Mouse (Mus musculus) fat pad, adult 2 months (tissue): ENCODE results near the gene Ntm.

ENCODE experiments used
- DNase-seq: peaks from one replicate; pipeline ENCODE4 v3.0.0-alpha.2; 2011; ENCODE audit warnings: low read depth, low spot score; ENCODE audit errors: extremely low read depth

Gene Ntm

GRCm38 (mm10) chr9:29802990-29803737, 159.8 kb downstream of the Ntm start:
- no peak for DNase-seq

GRCm38 (mm10) chr9:29802071-29802705, 160.8 kb downstream of the Ntm start:
- no peak for DNase-seq

DNA sequence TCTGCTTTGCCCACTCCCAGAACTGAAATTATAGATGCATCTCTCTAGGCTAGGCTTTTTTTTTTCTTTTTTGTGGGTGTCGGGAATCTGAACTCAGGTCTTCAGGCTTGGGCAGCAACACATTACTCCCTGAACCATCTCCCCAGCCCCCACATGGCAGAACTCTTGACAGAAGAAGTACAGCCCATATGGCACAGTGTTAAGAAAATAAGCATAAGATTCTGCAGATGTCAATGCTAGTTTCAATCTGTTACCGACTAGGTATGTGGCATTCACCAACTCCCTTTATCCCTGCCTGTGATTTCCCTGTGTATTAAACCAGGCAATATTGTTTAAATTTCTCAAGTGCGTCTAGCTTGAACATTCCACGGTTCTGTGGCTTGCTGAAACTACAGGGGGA, 166.7 kb downstream of the Ntm start:
- no peak for DNase-seq

DNA sequence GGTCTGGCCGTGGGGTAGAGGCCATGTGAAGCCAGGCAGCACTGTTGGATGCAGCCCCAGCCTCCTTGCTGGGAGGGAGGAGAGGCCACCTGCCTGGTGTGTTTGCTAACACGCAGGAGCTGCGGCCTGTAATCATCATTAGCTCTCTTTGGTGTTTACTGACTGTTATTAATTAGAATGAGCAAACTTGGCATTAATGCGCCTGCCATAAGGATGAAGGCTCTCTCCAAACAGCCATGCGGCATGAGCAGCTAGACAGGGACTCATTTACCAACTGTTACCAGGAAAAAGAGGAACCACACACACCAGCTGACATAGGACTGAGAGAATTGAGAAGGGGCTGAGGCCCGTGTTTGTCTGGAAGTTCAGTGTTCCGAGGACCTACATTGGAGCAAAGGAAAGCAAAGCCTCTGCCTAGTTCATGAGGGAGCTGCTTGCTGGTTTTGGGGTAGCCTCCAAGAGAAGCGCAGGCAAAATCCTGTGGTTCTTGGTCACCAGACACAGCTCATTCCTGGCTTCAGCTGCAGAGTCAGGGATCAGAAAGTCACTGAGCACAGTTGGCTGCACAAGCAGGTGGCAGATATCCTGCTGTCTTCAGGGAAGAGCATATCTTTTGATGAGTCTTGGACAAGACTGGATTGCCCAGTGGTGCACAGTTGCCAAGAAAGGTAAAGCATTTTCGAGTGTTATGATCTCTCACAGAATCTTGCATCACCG, 171.6 kb downstream of the Ntm start:
- DNase-seq = no peak

DNA sequence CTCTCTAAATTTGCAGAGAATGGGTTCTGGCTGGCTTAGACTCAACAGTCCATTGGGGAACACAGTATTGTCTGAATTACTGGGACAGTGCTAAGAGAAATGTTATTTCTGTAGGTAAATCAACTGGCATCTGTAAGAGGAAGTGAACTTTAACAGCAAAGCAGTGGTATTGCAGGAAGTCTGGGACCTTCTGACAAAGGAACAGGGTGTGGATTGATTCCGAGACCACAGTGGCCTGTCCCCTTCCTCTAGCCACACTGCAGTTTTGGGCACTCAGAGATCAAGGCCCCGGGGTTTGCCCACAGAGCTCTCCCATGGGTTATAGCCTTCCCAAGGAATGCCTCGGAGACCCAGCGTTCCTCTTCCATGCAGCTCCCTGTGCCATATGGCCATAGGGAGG, 172.9 kb downstream of the Ntm start:
- no peak for DNase-seq

DNA sequence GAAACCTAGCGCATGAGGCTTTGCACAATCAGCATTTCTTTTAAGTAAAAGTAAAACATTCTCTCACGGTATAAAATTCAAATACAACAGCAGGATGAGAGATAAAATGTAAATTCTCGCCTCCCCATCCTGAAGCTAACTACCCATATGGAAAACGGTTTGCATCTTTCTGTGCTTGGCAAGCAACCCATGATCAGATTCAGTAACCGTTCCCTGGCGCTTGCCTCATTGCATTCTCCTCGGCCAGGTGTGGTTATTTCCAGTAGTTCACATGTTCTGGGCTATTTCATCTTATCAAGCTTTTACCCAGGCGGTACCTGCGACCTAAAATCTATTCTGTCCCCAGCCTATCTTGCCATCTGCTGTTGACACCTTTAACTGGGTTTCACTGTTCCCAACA, 174.1 kb downstream of the Ntm start:
- DNase-seq = no peak

- DNase-seq = no peak
These were observed 175.5 kb downstream of the Ntm start for GRCm38 (mm10) chr9:29787408-29787807.

DNA sequence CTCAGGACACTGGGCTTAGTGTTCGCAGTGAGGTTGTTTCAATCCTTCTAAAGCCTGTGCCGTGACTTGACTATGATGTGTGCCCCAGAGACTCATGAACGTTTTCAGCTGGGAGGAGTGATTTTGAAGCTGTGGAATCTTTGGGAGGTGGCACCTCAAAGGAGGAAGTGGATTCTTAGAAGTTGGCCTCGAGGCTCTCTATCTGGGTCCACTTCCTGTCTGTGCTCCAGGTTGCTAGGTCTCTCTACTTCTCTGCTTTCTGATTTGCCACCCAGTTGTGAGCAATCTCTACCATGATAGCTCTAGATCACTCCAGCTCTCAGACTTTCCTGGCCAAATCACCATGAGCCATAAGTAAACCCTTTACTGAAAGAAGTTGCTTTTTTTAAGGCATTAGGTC, 180.2 kb downstream of the Ntm start:
- no peak for DNase-seq

- no peak for DNase-seq
These were observed 183.2 kb downstream of the Ntm start for GRCm38 (mm10) chr9:29779739-29780138.

DNA sequence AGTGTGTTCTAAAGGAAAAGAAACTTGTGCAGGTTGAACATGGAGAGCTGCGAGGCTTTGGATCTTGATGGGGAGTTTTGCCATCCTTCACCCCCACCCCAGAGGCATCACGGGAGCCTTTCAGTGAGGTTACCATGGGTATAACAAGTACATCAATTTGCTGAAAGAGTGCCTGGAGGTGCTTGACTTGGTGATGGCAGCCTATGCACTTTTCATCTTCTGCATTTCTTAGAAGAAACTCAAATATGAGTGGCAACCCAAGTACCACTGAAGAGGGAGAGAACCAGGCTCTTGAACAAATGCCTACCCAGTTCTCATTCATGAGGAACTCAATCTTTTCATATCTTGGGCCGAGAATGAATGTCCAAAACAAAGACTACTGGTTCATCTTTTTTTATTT, 186.0 kb downstream of the Ntm start:
- no peak for DNase-seq

DNA sequence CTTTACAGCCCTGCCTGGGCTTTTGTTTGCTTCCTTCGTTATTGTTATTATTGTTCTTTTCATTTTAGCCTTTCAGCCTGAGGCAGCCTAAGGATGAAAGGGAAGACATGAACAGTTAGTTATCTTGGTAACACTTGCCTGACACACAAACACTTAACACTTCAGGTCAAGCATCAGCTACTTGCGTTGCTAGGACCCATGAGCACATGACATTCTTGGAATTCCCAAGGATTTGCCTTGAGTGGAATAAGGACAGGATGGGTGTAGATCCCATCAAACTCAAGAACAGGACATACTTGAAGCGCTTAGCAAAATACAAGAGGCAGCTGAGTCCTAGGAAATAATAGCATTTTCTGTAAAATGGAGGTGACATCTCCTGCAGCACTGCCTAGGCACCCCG, 186.4 kb downstream of the Ntm start:
- no peak for DNase-seq

- DNase-seq = no peak
These were observed 186.9 kb downstream of the Ntm start for GRCm38 (mm10) chr9:29776030-29776429.

GRCm38 (mm10) chr9:29772625-29773388, 190.1 kb downstream of the Ntm start:
- DNase-seq = no peak

GRCm38 (mm10) chr9:29771870-29772269, 191.1 kb downstream of the Ntm start:
- no peak for DNase-seq

- DNase-seq = no peak
These were observed 191.7 kb downstream of the Ntm start for GRCm38 (mm10) chr9:29771071-29771785.

DNA sequence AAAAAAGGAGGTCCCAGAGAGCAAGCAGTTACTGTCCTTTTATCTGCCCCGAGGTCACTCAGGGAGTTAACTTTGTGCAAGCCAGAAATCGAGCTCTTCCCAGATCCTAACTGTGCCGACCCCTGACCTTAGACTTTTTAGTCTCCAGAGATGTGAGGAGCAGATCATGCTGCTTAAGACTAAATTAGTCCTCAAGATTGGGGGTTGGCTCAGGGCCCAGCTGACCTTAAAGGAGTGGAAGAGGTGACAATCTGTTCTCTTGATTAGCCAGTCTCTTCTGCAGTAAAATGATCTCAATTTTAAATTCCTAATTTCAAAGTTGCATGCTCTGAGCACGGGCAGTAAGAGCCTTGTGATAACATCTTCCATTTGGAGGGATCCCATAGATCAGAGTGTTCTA, 193.6 kb downstream of the Ntm start:
- no peak for DNase-seq

- DNase-seq = no peak
These were observed 196.7 kb downstream of the Ntm start for GRCm38 (mm10) chr9:29765990-29766980.

DNA sequence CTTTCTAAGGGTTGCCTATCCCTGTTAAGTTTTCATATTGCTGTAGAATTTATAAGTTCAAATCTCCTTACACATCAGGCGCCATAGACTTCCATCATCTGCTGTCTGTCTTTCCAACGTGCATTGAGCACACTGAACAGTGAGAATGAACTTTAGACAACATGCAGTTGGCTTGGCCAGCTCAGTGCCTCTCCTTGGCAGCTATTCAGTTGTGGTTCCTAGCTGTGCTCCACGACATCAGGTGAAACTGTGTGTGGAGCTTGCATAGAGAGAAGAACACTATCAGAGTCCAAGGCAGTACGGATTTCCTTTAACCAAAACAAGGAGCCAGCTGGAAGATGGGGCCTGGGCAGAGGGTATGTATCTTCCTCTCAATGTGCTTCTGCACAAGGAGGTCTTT, 199.6 kb downstream of the Ntm start:
- DNase-seq = no peak

GRCm38 (mm10) chr9:29761952-29762586, 200.9 kb downstream of the Ntm start:
- DNase-seq = no peak
